Mouse (Mus musculus): ENCODE measurements at regions not wholly inside any gene's neighbourhood (a gene's known extent, or its start where the extent isn't known, plus 50 kb on each side); places are given as distances from the start of the nearest gene placed in this dataset.
A peak's percentile ranks its signal among the peaks of the same experiment; 100 is the strongest.

GRCm38 (mm10) chr1:183619451-183620059, 201.5 kb downstream of the Hhipl2 start:
- intact Hi-C loops (cut with DNase I): no loop called here
- no peak for DNase-seq (ENCODE audit: low spot score)

- intact Hi-C loops (cut with DNase I): no loop called here
- DNase-seq (ENCODE audit: low spot score): no peak
These were observed 204.3 kb downstream of the Hhipl2 start for GRCm38 (mm10) chr1:183622341-183622740.

- intact Hi-C loops (cut with DNase I): no loop called here
- DNase-seq (ENCODE audit: low spot score): no peak
These were observed 206.3 kb downstream of the Hhipl2 start for GRCm38 (mm10) chr1:183624266-183624665.

GRCm38 (mm10) chr1:183633810-183634209, 215.8 kb downstream of the Hhipl2 start:
- intact Hi-C loops (cut with DNase I): no loop called here
- DNase-seq (ENCODE audit: low spot score): no peak

- DNase-seq (ENCODE audit: low spot score): no peak
- intact Hi-C loops (cut with DNase I): no loop called here
These were observed 216.8 kb downstream of the Hhipl2 start for GRCm38 (mm10) chr1:183634836-183635235.

GRCm38 (mm10) chr1:183637214-183637613, 219.2 kb downstream of the Hhipl2 start:
- intact Hi-C loops (cut with DNase I): no loop called here
- no peak for DNase-seq (ENCODE audit: low spot score)

GRCm38 (mm10) chr1:183639332-183639731, 221.3 kb downstream of the Hhipl2 start:
- no peak for DNase-seq (ENCODE audit: low spot score)
- intact Hi-C loops (cut with DNase I): no loop called here

- no peak for DNase-seq (ENCODE audit: low spot score)
- intact Hi-C loops (cut with DNase I): no loop called here
These were observed 222.6 kb downstream of the Hhipl2 start for GRCm38 (mm10) chr1:183640568-183640967.

- intact Hi-C loops (cut with DNase I): no loop called here
These were observed 226.0 kb downstream of the Hhipl2 start for GRCm38 (mm10) chr1:183644001-183644400.

GRCm38 (mm10) chr1:183653878-183654277, 235.9 kb downstream of the Hhipl2 start:
- no peak for DNase-seq (ENCODE audit: low spot score)
- intact Hi-C loops (cut with DNase I): no loop called here

More at GRCm38 (mm10) chr1:183644001-183644400, 226.0 kb downstream of the Hhipl2 start:
- DNase-seq (ENCODE audit: low spot score): no peak

GRCm38 (mm10) chr1:183657043-183657442, 239.0 kb downstream of the Hhipl2 start:
- intact Hi-C loops (cut with DNase I): no loop called here

GRCm38 (mm10) chr1:183660541-183660940, 242.5 kb downstream of the Hhipl2 start:
- intact Hi-C loops (cut with DNase I): no loop called here

More at GRCm38 (mm10) chr1:183657043-183657442, 239.0 kb downstream of the Hhipl2 start:
- DNase-seq (ENCODE audit: low spot score): no peak

GRCm38 (mm10) chr1:183662369-183663043, 244.5 kb downstream of the Hhipl2 start:
- intact Hi-C loops (cut with DNase I): no loop called here

More at GRCm38 (mm10) chr1:183660541-183660940, 242.5 kb downstream of the Hhipl2 start:
- no peak for DNase-seq (ENCODE audit: low spot score)

GRCm38 (mm10) chr1:183669271-183669670, 251.3 kb downstream of the Hhipl2 start:
- intact Hi-C loops (cut with DNase I): no loop called here

More at GRCm38 (mm10) chr1:183662369-183663043, 244.5 kb downstream of the Hhipl2 start:
- DNase-seq (ENCODE audit: low spot score): no peak

GRCm38 (mm10) chr1:183669674-183670073, 251.7 kb downstream of the Hhipl2 start:
- intact Hi-C loops (cut with DNase I): no loop called here
- no peak for DNase-seq (ENCODE audit: low spot score)

More at GRCm38 (mm10) chr1:183669271-183669670, 251.3 kb downstream of the Hhipl2 start:
- DNase-seq (ENCODE audit: low spot score): no peak

GRCm38 (mm10) chr1:183670542-183670941, 252.5 kb downstream of the Hhipl2 start:
- intact Hi-C loops (cut with DNase I): no loop called here

GRCm38 (mm10) chr1:183671541-183671940, 253.5 kb downstream of the Hhipl2 start:
- intact Hi-C loops (cut with DNase I): no loop called here
- DNase-seq (ENCODE audit: low spot score): peak; percentile 21

More at GRCm38 (mm10) chr1:183670542-183670941, 252.5 kb downstream of the Hhipl2 start:
- no peak for DNase-seq (ENCODE audit: low spot score)

GRCm38 (mm10) chr1:183672521-183672920, 254.5 kb downstream of the Hhipl2 start:
- intact Hi-C loops (cut with DNase I): no loop called here
- no peak for DNase-seq (ENCODE audit: low spot score)

- DNase-seq (ENCODE audit: low spot score): no peak
- intact Hi-C loops (cut with DNase I): no loop called here
These were observed 259.6 kb downstream of the Hhipl2 start for GRCm38 (mm10) chr1:183677585-183677984.

- DNase-seq (ENCODE audit: low spot score): peak; percentile 61
- intact Hi-C loops (cut with DNase I): no loop called here
These were observed 261.9 kb downstream of the Hhipl2 start for GRCm38 (mm10) chr1:183679949-183680348.

- DNase-seq (ENCODE audit: low spot score): no peak
- intact Hi-C loops (cut with DNase I): no loop called here
These were observed 268.0 kb downstream of the Hhipl2 start for GRCm38 (mm10) chr1:183686056-183686455.

Data from heart, postnatal 25 days (tissue).